Mouse (Mus musculus) hindbrain, embryonic 14.5 days (tissue): ENCODE data around the gene Tgfbr3l. TPM values are rescaled to one million over a fixed set of nuclear protein-coding genes. Genes with fewer than 3 reads are reported as not detected.

Experiments used
- ATAC-seq: fragments of 200-750 bp; cut with Nextera tagmentation; 2 replicates; pipeline ENCODE4 v1.8.0; 2017; ENCODE audit warnings: moderate number of reproducible peaks, mild to moderate bottlenecking, moderate TSS enrichment, moderate library complexity; ENCODE audit not compliant: low FRiP score
- DNase-seq: peaks from one replicate; pipeline ENCODE4 v3.0.0-alpha.2; 2015; ENCODE audit warnings: low spot score
- H3K27ac ChIP-seq: fragments of 300-500 bp; sonication (generic); 2 replicates; pipeline ENCODE4 v1.5.1; 2014; ENCODE audit warnings: mild to moderate bottlenecking, moderate library complexity
- H3K27me3 ChIP-seq: fragments of 300-500 bp; sonication (generic); 2 replicates; pipeline ENCODE4 v1.6.1; 2014; ENCODE audit warnings: mild to moderate bottlenecking, low read length, mixed read lengths; ENCODE audit not compliant: control insufficient read depth, insufficient read depth
- H3K36me3 ChIP-seq: fragments of 300-500 bp; sonication (generic); replicated peaks from 2 replicates; pipeline ENCODE4 v1.6.1; 2014; ENCODE audit not compliant: control insufficient read depth, insufficient read depth
- H3K4me1 ChIP-seq: fragments of 300-500 bp; sonication (generic); replicated peaks from 2 replicates; pipeline ENCODE4 v1.6.1; 2014; ENCODE audit warnings: antibody characterized with exemption, low read length, mixed read lengths; ENCODE audit not compliant: control insufficient read depth, insufficient read depth
- H3K4me2 ChIP-seq: fragments of 300-500 bp; sonication (generic); replicated peaks from 2 replicates; pipeline ENCODE4 v1.6.1; 2014; ENCODE audit warnings: mild to moderate bottlenecking, moderate library complexity
- H3K4me3 ChIP-seq: fragments of 300-500 bp; sonication (generic); replicated peaks from 2 replicates; pipeline ENCODE4 v1.5.1; 2014; ENCODE audit warnings: mild to moderate bottlenecking, low read length
- H3K9ac ChIP-seq: fragments of 300-500 bp; sonication (generic); 2 replicates; pipeline ENCODE4 v1.6.1; 2014
- H3K9me3 ChIP-seq: fragments of 300-500 bp; sonication (generic); 2 replicates; pipeline ENCODE4 v1.6.1; 2016; ENCODE audit warnings: low read length; ENCODE audit not compliant: control insufficient read depth
- WGBS: fragments of 180-500 bp; shearing (Covaris S2); extraction: QIAGEN DNeasy Blood & Tissue Kit; methylation state at CpG from one replicate; pipeline ENCODE4 v1.1.7; 2014; 5-methylcytosine and 5-hydroxymethylcytosine counted together
- polyA plus RNA-seq: library from polyadenylated mRNA; unstranded; fragments of >200 nt; fragmentation: Nextera tagmentation; extraction: Ambion mirVana; gene quantifications from 2 replicates; pipeline ENCODE4 v1.2.1, GENCODE M21; 2014

Gene Tgfbr3l
- polyA plus RNA-seq, 1 experiment from 2014 or later, result 3.3 TPM

DNA sequence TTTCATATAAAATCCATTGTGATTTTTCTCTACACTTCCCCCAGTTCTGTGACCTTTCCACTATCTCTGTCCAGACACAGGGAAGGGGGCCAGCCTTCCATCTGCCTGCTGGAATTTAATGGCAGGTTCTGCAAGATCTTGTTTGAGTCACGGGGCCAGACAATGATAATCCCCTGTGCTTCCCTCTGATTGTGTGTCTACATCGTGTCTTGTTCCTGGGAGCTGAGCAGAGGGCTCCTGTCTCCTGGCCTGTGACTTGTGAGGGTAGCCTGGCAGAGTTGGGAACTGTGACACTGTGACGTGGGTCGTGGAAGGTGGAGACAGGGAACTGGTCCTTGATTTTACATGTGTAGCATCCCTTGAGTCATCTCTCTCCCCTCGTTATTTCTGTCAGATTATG, 18.2 kb upstream of the Tgfbr3l start:
- ATAC-seq, result no peak
- Histone ChIP-seq H3K4me1 (no peaks in the 10 kb centered on the region), H3K9me3 (no peaks in the 10 kb centered on the region), H3K9ac (no peak overlapping the region), H3K36me3 (no peaks in the 10 kb centered on the region), H3K4me3 (no peak overlapping the region), H3K4me2 (no peak overlapping the region), H3K27me3 (peaks cover 23% of the 10 kb centered on the region), H3K27ac (no peak overlapping the region)
- WGBS, result 74% methylated on average over 5 of the region's 5 CpGs
- no peak for DNase-seq

GRCm38 (mm10) chr8:4230612-4231351, 17.2 kb upstream of the Tgfbr3l start:
- 68% methylated on average over 10 of the region's 10 CpGs for WGBS
- no peak overlapping the region for H3K27ac ChIP-seq
- peaks cover 23% of the 10 kb centered on the region for H3K27me3 ChIP-seq
- no peaks in the 10 kb centered on the region for H3K36me3 ChIP-seq
- no peak overlapping the region for H3K4me3 ChIP-seq
- ATAC-seq, result no peak
- H3K4me2 ChIP-seq, result no peak overlapping the region
- no peaks in the 10 kb centered on the region for H3K4me1 ChIP-seq
- H3K9ac ChIP-seq, result no peak overlapping the region
- H3K9me3 ChIP-seq, result no peaks in the 10 kb centered on the region
- DNase-seq, result no peak

GRCm38 (mm10) chr8:4237814-4238433, 10.1 kb upstream of the Tgfbr3l start:
- H3K4me3 ChIP-seq, result peak overlapping the region; percentile 83
- peak overlapping the region; percentile 66 for H3K9ac ChIP-seq
- H3K4me2 ChIP-seq, result peak overlapping the region; percentile 93
- H3K27ac ChIP-seq, result peak overlapping the region; percentile 91
- DNase-seq, result no peak
- WGBS, result 24% methylated on average over 15 of the region's 15 CpGs
- H3K4me1 ChIP-seq, result peaks cover 20% of the 10 kb centered on the region
- no peak for ATAC-seq
- no peaks in the 10 kb centered on the region for H3K27me3 ChIP-seq
- peaks cover 14% of the 10 kb centered on the region for H3K36me3 ChIP-seq
- H3K9me3 ChIP-seq, result no peaks in the 10 kb centered on the region

DNA sequence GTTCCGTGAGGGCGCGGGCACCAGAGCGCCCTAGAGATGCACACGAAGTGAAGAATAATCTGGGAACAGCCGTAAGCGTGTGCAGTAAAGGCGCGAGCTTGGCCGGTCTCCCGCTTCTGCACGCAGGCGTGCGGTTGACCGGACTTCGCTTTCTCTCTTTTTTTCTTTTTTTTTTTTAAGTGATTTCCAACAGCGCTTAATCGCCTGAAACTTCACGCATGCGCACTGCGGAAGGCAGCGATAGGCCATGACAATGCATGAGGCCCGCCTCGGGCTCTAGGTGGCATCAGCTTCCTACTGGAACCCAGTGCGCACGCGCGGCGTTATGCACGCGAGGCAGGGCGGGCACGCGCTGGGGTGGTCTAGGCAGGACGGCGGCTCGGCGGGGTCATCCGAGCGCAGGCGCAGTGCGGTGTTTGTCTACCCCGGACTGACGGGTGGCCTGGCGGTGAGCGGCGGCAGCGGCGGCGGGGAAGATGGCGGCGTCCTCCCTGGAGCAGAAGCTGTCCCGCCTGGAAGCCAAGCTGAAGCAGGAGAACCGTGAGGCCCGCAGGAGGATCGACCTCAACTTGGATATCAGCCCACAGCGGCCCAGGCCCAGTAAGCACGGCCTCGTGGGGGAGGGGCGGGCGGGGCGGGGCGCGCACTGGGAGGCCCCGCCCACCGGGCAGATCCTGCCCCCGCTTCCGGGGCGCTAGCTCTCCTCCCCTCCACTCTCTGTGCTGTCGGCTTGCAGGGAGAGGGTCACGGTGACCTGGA, 9.4 kb upstream of the Tgfbr3l start, which contains the start of the genes Map2k7 and Gm49320:
Map2k7 (plus strand) TSS at position 307 of the 759 bp plus-strand sequence.
Gm49320 (plus strand) TSS at position 432 of the 759 bp plus-strand sequence.
- Histone ChIP-seq H3K27me3 (no peaks in the 10 kb centered on the region), H3K4me1 (peaks cover 20% of the 10 kb centered on the region), H3K4me3 (peak within 1 kb of the TSS; percentile 83), H3K9me3 (no peaks in the 10 kb centered on the region), H3K9ac (peak within 1 kb of the TSS; percentile 77), H3K4me2 (peak within 1 kb of the TSS; percentile 93), H3K27ac (peak within 1 kb of the TSS; percentile 91), H3K36me3 (peaks cover 21% of the 10 kb centered on the region)
- ATAC-seq (peak; percentile 94), DNase-seq (peak; percentile 100)
- under 1% methylated on average over 54 of the region's 71 CpGs for WGBS

- no peaks in the 10 kb centered on the region for H3K27me3 ChIP-seq
- peak overlapping the region; percentile 93 for H3K4me2 ChIP-seq
- peak overlapping the region; percentile 83 for H3K4me3 ChIP-seq
- H3K4me1 ChIP-seq, result peaks cover 20% of the 10 kb centered on the region
- peak; percentile 31 for ATAC-seq
- peaks cover 28% of the 10 kb centered on the region for H3K36me3 ChIP-seq
- H3K27ac ChIP-seq, result peak overlapping the region; percentile 90
- H3K9me3 ChIP-seq, result no peaks in the 10 kb centered on the region
- 13% methylated on average over 19 of the region's 19 CpGs for WGBS
- peak overlapping the region; percentile 77 for H3K9ac ChIP-seq
- no peak for DNase-seq
These were observed 8.7 kb upstream of the Tgfbr3l start for GRCm38 (mm10) chr8:4239193-4239890.

DNA sequence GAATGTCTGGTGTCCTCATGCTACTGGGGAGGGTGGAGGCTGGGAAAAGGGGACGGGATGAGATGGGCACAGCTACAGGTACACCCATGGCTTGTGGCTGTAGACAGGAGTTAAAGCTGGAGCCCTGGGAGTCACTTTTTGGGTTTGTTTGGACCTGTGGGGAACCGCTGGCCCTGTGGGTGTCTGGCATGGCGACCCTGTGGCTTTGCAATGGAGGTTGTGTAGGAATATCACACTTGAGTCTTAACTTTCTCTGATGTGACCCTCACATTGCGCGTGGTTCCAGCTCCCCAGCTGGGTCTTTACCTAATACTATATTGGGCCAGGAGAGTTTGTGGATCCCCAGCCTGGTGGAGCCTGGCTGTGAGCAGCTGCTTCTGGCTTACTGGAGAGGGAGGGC, 3.0 kb upstream of the Tgfbr3l start:
- no peak overlapping the region for H3K4me3 ChIP-seq
- peaks cover 74% of the 10 kb centered on the region for H3K36me3 ChIP-seq
- no peak for DNase-seq
- no peaks in the 10 kb centered on the region for H3K27me3 ChIP-seq
- H3K4me1 ChIP-seq, result peaks cover 7% of the 10 kb centered on the region
- H3K27ac ChIP-seq, result no peak overlapping the region
- WGBS, result 98% methylated on average over 5 of the region's 5 CpGs
- no peak overlapping the region for H3K9ac ChIP-seq
- H3K4me2 ChIP-seq, result no peak overlapping the region
- H3K9me3 ChIP-seq, result no peaks in the 10 kb centered on the region
- ATAC-seq, result no peak

DNA sequence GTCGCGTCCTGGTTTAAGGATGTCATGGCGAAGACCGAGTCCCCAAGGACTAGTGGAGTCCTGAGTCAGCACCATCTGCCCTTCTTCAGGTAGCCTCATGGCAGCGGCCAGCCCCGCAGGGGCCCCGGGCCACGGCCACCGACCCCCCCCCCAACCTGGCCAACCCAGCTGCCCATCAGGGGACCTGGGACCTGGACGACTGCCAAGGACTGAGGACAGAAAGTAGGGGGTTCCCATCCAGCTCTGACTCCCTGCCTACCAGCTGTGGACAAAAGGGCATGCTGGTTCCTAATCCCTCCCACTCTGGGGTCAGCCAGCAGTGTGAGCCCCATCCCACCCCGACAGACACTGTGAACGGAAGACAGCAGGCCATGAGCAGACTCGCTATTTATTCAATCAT, 2.3 kb upstream of the Tgfbr3l start:
- no peak for DNase-seq
- H3K36me3 ChIP-seq, result peaks cover 74% of the 10 kb centered on the region
- H3K4me2 ChIP-seq, result no peak overlapping the region
- no peaks in the 10 kb centered on the region for H3K9me3 ChIP-seq
- H3K27ac ChIP-seq, result no peak overlapping the region
- H3K27me3 ChIP-seq, result no peaks in the 10 kb centered on the region
- ATAC-seq, result no peak
- no peak overlapping the region for H3K4me3 ChIP-seq
- H3K9ac ChIP-seq, result no peak overlapping the region
- no peaks in the 10 kb centered on the region for H3K4me1 ChIP-seq
- WGBS, result 87% methylated on average over 13 of the region's 13 CpGs

GRCm38 (mm10) chr8:4247241-4247640, 773 bp upstream of the Tgfbr3l start:
- Histone ChIP-seq H3K27ac (no peak overlapping the region), H3K27me3 (no peaks in the 10 kb centered on the region), H3K9me3 (no peaks in the 10 kb centered on the region), H3K4me1 (peaks cover 2% of the 10 kb centered on the region), H3K4me2 (no peak overlapping the region), H3K9ac (no peak overlapping the region), H3K4me3 (no peak overlapping the region), H3K36me3 (peaks cover 67% of the 10 kb centered on the region)
- ATAC-seq, result no peak
- no peak for DNase-seq
- WGBS, result 96% methylated on average over 8 of the region's 8 CpGs

DNA sequence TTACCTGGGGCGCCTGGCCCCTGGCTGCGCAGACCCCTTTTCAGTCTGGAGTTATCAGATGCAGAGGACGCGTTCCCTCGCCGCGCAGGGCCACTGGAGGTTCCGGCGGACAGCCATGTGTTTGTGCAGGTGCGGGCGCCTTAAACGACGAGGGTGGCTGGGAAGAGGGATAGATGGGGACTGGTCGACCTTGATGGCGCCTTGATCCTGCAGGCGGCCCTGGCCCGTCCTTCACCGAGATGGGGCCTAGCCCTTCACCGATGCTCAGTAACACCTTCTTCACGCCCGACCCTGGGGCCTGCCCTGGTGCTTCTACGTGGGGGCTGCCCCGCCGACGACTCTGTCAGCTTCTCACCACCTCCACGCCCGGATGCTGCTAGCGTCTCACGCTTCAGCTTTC, 1.2 kb downstream of the Tgfbr3l start:
- Histone ChIP-seq H3K27ac (no peak overlapping the region), H3K27me3 (no peaks in the 10 kb centered on the region), H3K4me2 (no peak overlapping the region), H3K4me3 (no peak overlapping the region), H3K9ac (no peak overlapping the region), H3K36me3 (peaks cover 48% of the 10 kb centered on the region), H3K4me1 (peaks cover 14% of the 10 kb centered on the region), H3K9me3 (no peaks in the 10 kb centered on the region)
- no peak for ATAC-seq
- 19% methylated on average over 29 of the region's 29 CpGs for whole genome bisulfite sequencing
- DNase-seq, result no peak
